15 mouse cellular contexts compared by ENCODE assay signal in the genomic region with DNA sequence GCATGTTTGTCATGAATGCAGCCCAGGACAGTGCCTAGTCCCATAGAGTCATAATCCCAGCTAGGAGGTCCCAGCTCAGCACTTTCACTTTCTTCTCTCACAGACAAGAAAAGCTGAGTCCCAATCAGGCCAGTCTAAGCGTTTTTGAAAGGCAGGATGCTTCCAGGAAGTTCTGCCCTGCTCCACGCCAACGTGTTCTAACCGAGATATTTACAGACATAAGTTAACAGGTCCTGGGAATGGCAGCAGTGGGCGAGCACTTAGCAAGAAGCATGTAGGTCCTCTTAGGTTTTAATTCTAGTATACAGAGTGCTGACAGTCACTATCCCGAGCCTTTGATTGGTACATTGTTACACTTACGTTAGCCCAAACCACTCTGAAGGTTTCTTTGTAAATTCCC.
DNase-seq lines count a peak whose midpoint lies in the region; ATAC-seq and TF ChIP-seq lines count a peak whose summit lies in the region.
"Had no signal": no experiment of that assay in that cellular context is flagged by ENCODE, and none has a peak within 500 bp of the region (broad histone marks: within the 10 kb centered on the region; RNA-seq: fewer than 3 reads in every experiment).

No protein-coding gene starts in this region.

- no peak overlapping the region for H3K4me2 ChIP-seq in liver, embryonic 12.5 days
- H3K4me2 ChIP-seq in heart, embryonic 14.5 days (ENCODE audit: low read length), result peak overlapping the region; percentile 41
- H3K4me2 ChIP-seq: limb, embryonic 13.5 days; stomach, embryonic 15.5 days had no signal

- H3K27me3 ChIP-seq in liver, adult 2 months (ENCODE audit: control insufficient read depth, insufficient read depth, low read length), result no peaks in the 10 kb centered on the region
- H3K27me3 ChIP-seq in liver, embryonic 12.5 days (replicated peaks), result no peaks in the 10 kb centered on the region
- no peaks in the 10 kb centered on the region for H3K27me3 ChIP-seq in heart, embryonic 14.5 days (ENCODE audit: control insufficient read depth, insufficient read depth, low read length)
- H3K27me3 ChIP-seq: limb, embryonic 13.5 days; stomach, embryonic 15.5 days had no signal

- peak; percentile 39; the same call in 1 of the 2 replicates for ATAC-seq in frontal cortex, adult (ENCODE audit: low TSS enrichment)
- no peak for ATAC-seq in liver, embryonic 12.5 days
- ATAC-seq in heart, embryonic 14.5 days (ENCODE audit: insufficient number of reproducible peaks, insufficient read depth, low FRiP score, low read depth), result no peak
- ATAC-seq: inflammation-experienced regulatory T-cells, adult 6 months had no signal

- no peaks in the 10 kb centered on the region for H3K79me2 ChIP-seq in liver, adult 2 months (ENCODE audit: control insufficient read depth, insufficient read depth, low read length)

- no peak overlapping the region for H3K4me3 ChIP-seq in liver, adult 2 months (ENCODE audit: insufficient read depth, low read depth, low read length)
- H3K4me3 ChIP-seq in liver, embryonic 12.5 days, result no peak overlapping the region
- H3K4me3 ChIP-seq in heart, embryonic 14.5 days (ENCODE audit: control insufficient read depth in 1 of 2, insufficient read depth in 1 of 2, low read depth in 1 of 2, low read length in 2 of 2), result no peak overlapping the region
- H3K4me3 ChIP-seq: limb, embryonic 13.5 days; stomach, embryonic 15.5 days had no signal

- no peaks in the 10 kb centered on the region for H3K36me3 ChIP-seq in liver, adult 2 months (ENCODE audit: control insufficient read depth, insufficient read depth, low read length)
- no peaks in the 10 kb centered on the region for H3K36me3 ChIP-seq in liver, embryonic 12.5 days
- no peaks in the 10 kb centered on the region for H3K36me3 ChIP-seq in heart, embryonic 14.5 days (ENCODE audit: control insufficient read depth, insufficient read depth, low read length)
- H3K36me3 ChIP-seq: limb, embryonic 13.5 days; stomach, embryonic 15.5 days had no signal

- peaks cover 2% of the 10 kb centered on the region; the same call in 1 of the 2 replicates for H3K4me1 ChIP-seq in liver, adult 2 months (ENCODE audit: control insufficient read depth, insufficient read depth, low read length)
- H3K4me1 ChIP-seq in liver, embryonic 12.5 days, result 0 out of 2 replicates have a peak, but pooled peaks cover 2% of the 10 kb centered on the region
- peaks cover 9 to 18% of the 10 kb centered on the region in 2 experiments for H3K4me1 ChIP-seq in heart, embryonic 14.5 days (ENCODE audit: control insufficient read depth in 2 of 2, insufficient read depth in 2 of 2, low read length in 2 of 2)

- H3K9ac ChIP-seq in liver, adult 2 months (ENCODE audit: low read depth, low read length), result no peak overlapping the region
- no peak overlapping the region for H3K9ac ChIP-seq in liver, embryonic 12.5 days
- peak overlapping the region; percentile 44; the same call in 1 of the 2 replicates for H3K9ac ChIP-seq in heart, embryonic 14.5 days (ENCODE audit: low read length)
- H3K9ac ChIP-seq: limb, embryonic 13.5 days; stomach, embryonic 15.5 days had no signal

- H3K27ac ChIP-seq in liver, adult 2 months (replicated peaks; ENCODE audit: insufficient read depth, low read depth, low read length), result no peak overlapping the region; the same call in 1 of the 2 replicates
- no peak overlapping the region for H3K27ac ChIP-seq in liver, embryonic 12.5 days
- H3K27ac ChIP-seq in heart, embryonic 14.5 days (replicated peaks in 1 of 2; ENCODE audit: control insufficient read depth in 1 of 2, insufficient read depth in 1 of 2, low read depth in 2 of 2, low read length in 2 of 2), result no peak overlapping the region
- H3K27ac ChIP-seq: limb, embryonic 13.5 days; macrophage; stomach, embryonic 15.5 days had no signal

- no peaks in the 10 kb centered on the region for H3K9me3 ChIP-seq in liver, embryonic 12.5 days (replicated peaks)
- no peaks in the 10 kb centered on the region for H3K9me3 ChIP-seq in heart, embryonic 14.5 days (ENCODE audit: control insufficient read depth, low read length)
- H3K9me3 ChIP-seq: limb, embryonic 13.5 days; stomach, embryonic 15.5 days had no signal

- WGBS in liver, adult 2 months, result 34% methylated on average over 7 of the region's 7 CpGs
- 34% methylated on average over 7 of the region's 7 CpGs for WGBS in liver, embryonic 12.5 days (ENCODE audit: insufficient replicate concordance)
- WGBS in heart, embryonic 14.5 days, result 21% methylated on average over 7 of the region's 7 CpGs

- DNase-seq in frontal cortex, postnatal 10 days (ENCODE audit: low spot score in 2 of 2), result no peak
- DNase-seq in liver, adult 2 months (ENCODE audit: extremely low read depth, low read depth, low spot score), result peak; percentile 1
- DNase-seq in lung, postnatal 36 days, result peak; percentile 36
- DNase-seq in thymus, postnatal 14 days, result no peak
- DNase-seq in layer of hippocampus, postnatal 10 days (ENCODE audit: low spot score in 2 of 2), result no peak
- DNase-seq: adrenal gland, adult 8-10 months; cerebellum, postnatal 10 days; kidney, postnatal 25 days had no signal

- no peak for TF ChIP-seq CTCF in liver, adult 2 months (IDR thresholded peaks at IDR 0.05; ENCODE audit: low read depth, low read length)

- no peak for TF ChIP-seq POLR2A in liver, adult 2 months (IDR thresholded peaks at IDR 0.05; ENCODE audit: extremely low read depth, insufficient read depth, low read length)

Comparison
In these comparisons a context has a peak if more than half of its experiments do, and no peak if none do; other contexts are left out.
1. DNase-seq: peak in liver, adult 2 months (single experiment) and lung, postnatal 36 days (single experiment); none in frontal cortex, postnatal 10 days (0 of 2), thymus, postnatal 14 days (single experiment) and layer of hippocampus, postnatal 10 days (0 of 2).